Mouse (Mus musculus) liver, embryonic 16.5 days (tissue): ENCODE results near the gene Sgpl1. TPM values are rescaled to one million over a fixed set of nuclear protein-coding genes. Genes with fewer than 3 reads are reported as not detected.

Source experiments
- ATAC-seq: fragments of 200-750 bp; cut with Nextera tagmentation; 2 replicates; pipeline ENCODE4 v1.8.0; 2017; ENCODE audit warnings: low read depth, mild to moderate bottlenecking, moderate number of reproducible peaks, moderate library complexity
- H3K27ac ChIP-seq: fragments of 300-500 bp; sonication (generic); 2 replicates; pipeline ENCODE4 v1.5.1; 2014; ENCODE audit warnings: mild to moderate bottlenecking, low read length
- H3K27me3 ChIP-seq: fragments of 300-500 bp; sonication (generic); 2 replicates; pipeline ENCODE4 v1.6.1; 2014; ENCODE audit warnings: low read depth, low read length, mixed read lengths; ENCODE audit not compliant: control insufficient read depth, insufficient read depth
- H3K36me3 ChIP-seq: fragments of 300-500 bp; sonication (generic); 2 replicates; pipeline ENCODE4 v1.6.1; 2014; ENCODE audit warnings: mild to moderate bottlenecking; ENCODE audit not compliant: control insufficient read depth, insufficient read depth
- H3K4me1 ChIP-seq: fragments of 300-500 bp; sonication (generic); 2 replicates; pipeline ENCODE4 v1.6.1; 2014; ENCODE audit warnings: low read depth, low read length, mixed read lengths; ENCODE audit not compliant: control insufficient read depth
- H3K4me2 ChIP-seq: fragments of 300-500 bp; sonication (generic); 2 replicates; pipeline ENCODE4 v1.6.1; 2014; ENCODE audit warnings: low read depth, low read length, mixed read lengths
- H3K4me3 ChIP-seq: fragments of 300-500 bp; sonication (generic); 2 replicates; pipeline ENCODE4 v1.5.1; 2014; ENCODE audit warnings: low read depth, mild to moderate bottlenecking, low read length
- H3K9ac ChIP-seq: fragments of 300-500 bp; sonication (generic); 2 replicates; pipeline ENCODE4 v1.6.1; 2014; ENCODE audit warnings: low read depth, low read length
- H3K9me3 ChIP-seq: fragments of 300-500 bp; sonication (generic); replicated peaks from 2 replicates; pipeline ENCODE4 v1.6.1; 2016; ENCODE audit warnings: low read length; ENCODE audit not compliant: control insufficient read depth
- WGBS: fragments of 180-500 bp; shearing (Covaris S2); extraction: QIAGEN DNeasy Blood & Tissue Kit; methylation state at CpG from one replicate; pipeline ENCODE4 v1.1.7; 2014; ENCODE audit not compliant: insufficient replicate concordance; 5-methylcytosine and 5-hydroxymethylcytosine counted together
- polyA plus RNA-seq: library from polyadenylated mRNA; unstranded; fragments of >200 nt; fragmentation: Nextera tagmentation; extraction: Ambion mirVana; gene quantifications from 2 replicates; pipeline ENCODE4 v1.2.1, GENCODE M21; 2015

Gene Sgpl1
- polyA plus RNA-seq, 1 experiment from 2014 or later, result 22.0 TPM

DNA sequence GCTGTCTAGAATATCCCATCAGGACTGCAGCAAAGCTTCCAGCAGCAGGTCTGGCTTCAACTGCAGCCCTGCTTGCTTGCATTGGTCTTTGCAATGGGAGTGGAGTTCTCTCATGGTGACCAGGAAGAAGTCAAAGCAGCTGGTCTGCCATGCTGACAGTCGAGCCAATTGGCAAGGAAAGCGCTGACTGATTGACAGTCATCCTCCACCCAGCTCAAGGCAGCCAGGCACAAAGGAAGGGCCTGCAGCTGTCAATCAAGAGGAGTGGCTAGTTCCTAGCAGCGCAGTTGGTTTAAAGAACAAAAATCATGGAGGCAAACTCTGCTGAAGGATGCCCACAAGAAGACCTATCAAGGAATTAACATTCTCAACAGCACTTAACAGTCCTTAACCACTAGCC lies 61.0 kb downstream of the Sgpl1 start:
- no peaks in the 10 kb centered on the region for H3K36me3 ChIP-seq
- no peak overlapping the region for H3K4me2 ChIP-seq
- no peak overlapping the region for H3K27ac ChIP-seq
- no peak overlapping the region for H3K4me3 ChIP-seq
- no peak for ATAC-seq
- H3K9me3 ChIP-seq, result no peaks in the 10 kb centered on the region
- H3K4me1 ChIP-seq, result peaks cover 8% of the 10 kb centered on the region
- H3K9ac ChIP-seq, result no peak overlapping the region
- no peaks in the 10 kb centered on the region for H3K27me3 ChIP-seq
- 46% methylated on average over 3 of the region's 3 CpGs for WGBS

- WGBS, result 85% methylated on average over 2 of the region's 2 CpGs
- Histone ChIP-seq H3K27me3 (no peaks in the 10 kb centered on the region), H3K4me2 (no peak overlapping the region), H3K4me1 (peaks cover 10% of the 10 kb centered on the region), H3K36me3 (no peaks in the 10 kb centered on the region), H3K27ac (no peak overlapping the region), H3K9me3 (no peaks in the 10 kb centered on the region), H3K4me3 (no peak overlapping the region), H3K9ac (no peak overlapping the region)
- ATAC-seq, result no peak
Observed at GRCm38 (mm10) chr10:61085364-61085763, 62.1 kb downstream of the Sgpl1 start.

GRCm38 (mm10) chr10:61080931-61081255 lies 66.6 kb downstream of the Sgpl1 start:
- 70% methylated on average over 11 of the region's 11 CpGs for WGBS
- ATAC-seq, result 0 out of 2 replicates have a peak, but pooled peaks have one; percentile 27
- H3K4me2 ChIP-seq, result peak overlapping the region; percentile 42; the same call in 1 of the 2 replicates

DNA sequence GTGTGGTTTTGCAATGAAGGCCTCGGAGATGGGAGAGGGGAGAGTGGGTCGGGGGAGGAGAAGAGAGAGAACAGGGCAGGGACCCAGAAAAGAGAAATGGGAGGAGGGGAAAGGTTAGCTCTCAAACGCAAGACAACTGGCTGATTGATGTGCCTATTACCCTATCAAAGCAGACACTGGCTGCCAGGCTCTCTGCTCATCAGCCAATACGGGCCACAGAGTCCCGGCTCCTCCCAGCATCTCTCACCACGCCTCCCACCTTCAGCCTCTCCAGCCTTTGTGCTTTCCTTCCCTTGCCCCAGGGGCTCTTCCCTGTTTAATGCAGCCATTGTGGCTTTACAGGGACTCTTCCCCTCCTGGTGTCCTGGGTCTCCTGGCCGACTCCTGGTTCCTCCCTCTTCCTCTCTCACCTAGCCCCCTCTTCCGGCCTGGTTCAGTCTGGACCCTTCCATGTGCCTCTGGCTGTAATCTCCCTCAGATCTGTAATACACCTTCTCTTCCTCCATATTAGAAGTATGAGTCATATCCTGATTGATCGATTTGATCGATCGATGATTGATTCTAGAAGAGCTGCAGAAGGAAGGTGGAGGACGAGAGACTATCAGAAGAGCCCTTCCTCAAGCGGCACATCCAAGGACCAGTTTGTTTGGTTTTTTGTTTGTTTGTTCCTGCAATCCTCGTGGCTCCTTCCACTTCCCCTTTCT lies 67.1 kb downstream of the Sgpl1 start:
- Histone ChIP-seq H3K36me3 (no peaks in the 10 kb centered on the region), H3K4me2 (peak overlapping the region; percentile 42), H3K4me3 (0 out of 2 replicates have a peak overlapping the region, but pooled peaks have one; percentile 17), H3K9ac (no peak overlapping the region), H3K27me3 (no peaks in the 10 kb centered on the region), H3K27ac (no peak overlapping the region), H3K9me3 (no peaks in the 10 kb centered on the region), H3K4me1 (peaks cover 7% of the 10 kb centered on the region; the same call in 1 of the 2 replicates)
- peak; percentile 88 for ATAC-seq
- 32% methylated on average over 14 of the region's 14 CpGs for WGBS

More at GRCm38 (mm10) chr10:61080931-61081255, 66.6 kb downstream of the Sgpl1 start:
- H3K27me3 ChIP-seq, result no peaks in the 10 kb centered on the region
- H3K9ac ChIP-seq, result no peak overlapping the region
- H3K27ac ChIP-seq, result no peak overlapping the region
- H3K9me3 ChIP-seq, result no peaks in the 10 kb centered on the region
- no peak overlapping the region for H3K4me3 ChIP-seq
- H3K36me3 ChIP-seq, result no peaks in the 10 kb centered on the region
- H3K4me1 ChIP-seq, result peaks cover 7% of the 10 kb centered on the region; the same call in 1 of the 2 replicates

- peaks cover 7% of the 10 kb centered on the region; the same call in 1 of the 2 replicates for H3K4me1 ChIP-seq
- H3K9me3 ChIP-seq, result no peaks in the 10 kb centered on the region
- no peak overlapping the region for H3K27ac ChIP-seq
- WGBS, result 74% methylated on average over 3 of the region's 3 CpGs
- ATAC-seq, result no peak
- H3K9ac ChIP-seq, result no peak overlapping the region
- H3K4me3 ChIP-seq, result no peak overlapping the region
- no peaks in the 10 kb centered on the region for H3K36me3 ChIP-seq
- H3K27me3 ChIP-seq, result no peaks in the 10 kb centered on the region
- no peak overlapping the region for H3K4me2 ChIP-seq
Observed at GRCm38 (mm10) chr10:61075607-61076006, 71.9 kb downstream of the Sgpl1 start.

DNA sequence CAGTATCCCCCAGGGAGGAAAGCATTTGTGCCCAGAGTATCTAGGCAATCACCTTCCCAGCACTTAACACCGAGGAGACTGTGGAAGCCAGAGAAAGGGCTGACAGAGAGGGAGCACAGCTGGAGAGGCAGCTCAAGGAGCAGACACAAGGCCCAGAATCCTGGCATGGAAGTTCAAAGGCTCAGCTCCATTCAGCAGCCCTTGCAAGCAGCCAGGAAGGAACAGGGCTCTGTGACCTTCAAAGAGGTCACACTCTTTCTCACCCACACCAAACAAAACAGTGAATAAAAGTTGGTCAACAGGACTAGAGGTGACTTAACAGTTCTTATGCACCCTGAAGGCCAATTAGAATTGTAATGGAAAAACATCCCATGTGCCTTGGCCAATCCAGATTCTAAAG lies 72.9 kb downstream of the Sgpl1 start:
- ATAC-seq, result no peak
- no peak overlapping the region for H3K4me2 ChIP-seq

DNA sequence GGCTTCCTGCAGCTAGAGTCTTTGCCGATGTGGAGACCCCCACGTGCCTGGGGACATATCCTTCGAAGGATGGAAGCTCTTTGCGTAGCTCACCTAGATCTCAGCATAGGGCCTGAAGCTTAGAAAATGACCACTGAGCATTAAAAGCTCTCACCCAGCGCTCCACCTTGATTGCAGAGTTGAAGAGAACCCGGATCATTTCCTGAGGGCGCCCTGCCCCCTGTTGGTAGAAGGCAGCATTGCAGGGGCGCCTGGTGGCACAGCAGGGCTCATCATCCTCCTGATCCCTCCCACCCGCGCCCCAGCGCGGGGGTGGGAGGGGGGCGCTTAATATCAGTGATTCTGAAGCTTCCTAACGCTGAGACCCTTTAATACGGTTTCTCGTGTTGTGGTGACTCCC lies 75.2 kb downstream of the Sgpl1 start:
- no peaks in the 10 kb centered on the region for H3K36me3 ChIP-seq
- no peaks in the 10 kb centered on the region for H3K27me3 ChIP-seq
- no peak for ATAC-seq
- H3K9ac ChIP-seq, result no peak overlapping the region
- H3K9me3 ChIP-seq, result no peaks in the 10 kb centered on the region
- H3K4me1 ChIP-seq, result no peaks in the 10 kb centered on the region; the same call in 1 of the 2 replicates
- no peak overlapping the region for H3K27ac ChIP-seq
- WGBS, result 12% methylated on average over 16 of the region's 16 CpGs
- H3K4me2 ChIP-seq, result no peak overlapping the region
- H3K4me3 ChIP-seq, result no peak overlapping the region

More for the DNA sequence above, 72.9 kb downstream of the Sgpl1 start:
- H3K4me3 ChIP-seq, result no peak overlapping the region
- H3K4me1 ChIP-seq, result no peaks in the 10 kb centered on the region
- 17% methylated on average over 1 of the region's 1 CpGs for WGBS
- no peaks in the 10 kb centered on the region for H3K36me3 ChIP-seq
- no peaks in the 10 kb centered on the region for H3K9me3 ChIP-seq
- no peaks in the 10 kb centered on the region for H3K27me3 ChIP-seq
- H3K9ac ChIP-seq, result no peak overlapping the region
- H3K27ac ChIP-seq, result no peak overlapping the region

DNA sequence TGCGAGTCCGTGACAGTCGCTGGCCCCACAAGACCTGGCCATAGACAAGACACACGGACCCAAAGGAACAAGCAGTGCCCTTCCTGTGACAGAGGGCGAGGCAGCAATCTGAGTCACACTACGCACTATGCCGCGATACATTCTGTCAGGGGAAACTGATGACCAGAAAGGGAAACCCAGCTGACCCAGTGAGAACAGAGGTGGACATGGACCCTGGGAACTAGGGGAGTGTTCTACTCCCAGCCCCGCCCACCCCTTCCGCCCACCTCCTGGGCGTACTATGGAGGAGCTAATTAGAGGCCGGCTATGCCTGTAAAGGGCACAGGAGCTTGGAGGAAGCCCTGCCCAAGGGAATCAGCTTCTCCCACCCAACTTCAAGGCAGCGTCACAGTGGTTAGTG lies 78.3 kb downstream of the Sgpl1 start:
- H3K4me2 ChIP-seq, result no peak overlapping the region
- no peaks in the 10 kb centered on the region for H3K36me3 ChIP-seq
- no peaks in the 10 kb centered on the region for H3K27me3 ChIP-seq
- no peaks in the 10 kb centered on the region for H3K9me3 ChIP-seq
- H3K4me3 ChIP-seq, result no peak overlapping the region
- ATAC-seq, result no peak
- H3K9ac ChIP-seq, result no peak overlapping the region
- WGBS, result 28% methylated on average over 13 of the region's 13 CpGs
- no peaks in the 10 kb centered on the region; the same call in 1 of the 2 replicates for H3K4me1 ChIP-seq
- no peak overlapping the region for H3K27ac ChIP-seq

- H3K9me3 ChIP-seq, result no peaks in the 10 kb centered on the region
- H3K4me1 ChIP-seq, result no peaks in the 10 kb centered on the region; the same call in 1 of the 2 replicates
- H3K36me3 ChIP-seq, result no peaks in the 10 kb centered on the region
- ATAC-seq, result no peak
- H3K4me2 ChIP-seq, result no peak overlapping the region
- no peak overlapping the region for H3K27ac ChIP-seq
- no peak overlapping the region for H3K4me3 ChIP-seq
- WGBS, result 8% methylated on average over 8 of the region's 8 CpGs
- H3K9ac ChIP-seq, result no peak overlapping the region
- no peaks in the 10 kb centered on the region for H3K27me3 ChIP-seq
Observed at GRCm38 (mm10) chr10:61068436-61069192, 78.9 kb downstream of the Sgpl1 start.
